Mouse (Mus musculus) embryonic facial prominence, embryonic 11.5 days (tissue): ENCODE data around the gene Cebpb. TPM values are rescaled to one million over a fixed set of nuclear protein-coding genes. Genes with fewer than 3 reads are reported as not detected.

Source experiments
- ATAC-seq: fragments of 200-750 bp; cut with Nextera tagmentation; replicated peaks from 2 replicates; pipeline ENCODE4 v1.8.0; 2017; ENCODE audit warnings: low read depth; ENCODE audit not compliant: insufficient number of reproducible peaks, low FRiP score, low TSS enrichment
- DNase-seq: peaks from one replicate; pipeline ENCODE4 v3.0.0-alpha.2; 2015; ENCODE audit warnings: low spot score
- H3K27ac ChIP-seq: fragments of 300-500 bp; sonication (generic); replicated peaks from 2 replicates; pipeline ENCODE4 v1.5.1; 2014; ENCODE audit warnings: mild to moderate bottlenecking, low read depth, low read length, control low read depth
- H3K27me3 ChIP-seq: fragments of 300-500 bp; sonication (generic); 2 replicates; pipeline ENCODE4 v1.6.1; 2014; ENCODE audit warnings: mild to moderate bottlenecking, low read length, moderate library complexity, mixed read lengths; ENCODE audit not compliant: control insufficient read depth, insufficient read depth
- H3K36me3 ChIP-seq: fragments of 300-500 bp; sonication (generic); replicated peaks from 2 replicates; pipeline ENCODE4 v1.6.1; 2014; ENCODE audit warnings: low read depth, mild to moderate bottlenecking, low read length, moderate library complexity, mixed read lengths; ENCODE audit not compliant: control insufficient read depth, insufficient read depth
- H3K4me1 ChIP-seq: fragments of 300-500 bp; sonication (generic); 2 replicates; pipeline ENCODE4 v1.6.1; 2014; ENCODE audit warnings: low read length, mixed read lengths; ENCODE audit not compliant: control insufficient read depth, insufficient read depth
- H3K4me2 ChIP-seq: fragments of 300-500 bp; sonication (generic); 2 replicates; pipeline ENCODE4 v1.6.1; 2014; ENCODE audit warnings: low read depth, mild to moderate bottlenecking, control low read depth, low read length, moderate library complexity
- H3K4me3 ChIP-seq: fragments of 300-500 bp; sonication (generic); 2 replicates; pipeline ENCODE4 v1.5.1; 2014; ENCODE audit warnings: low read depth, low read length, control low read depth
- H3K9ac ChIP-seq: fragments of 300-500 bp; sonication (generic); replicated peaks from 2 replicates; pipeline ENCODE4 v1.6.1; 2014; ENCODE audit warnings: mild to moderate bottlenecking, control low read depth, low read length
- H3K9me3 ChIP-seq: fragments of 300-500 bp; sonication (generic); replicated peaks from 2 replicates; pipeline ENCODE4 v1.6.1; 2016; ENCODE audit warnings: mild to moderate bottlenecking, low read length, inconsistent platforms, mixed read lengths; ENCODE audit not compliant: control insufficient read depth
- WGBS: fragments of 180-500 bp; shearing (Covaris S2); extraction: QIAGEN DNeasy Blood & Tissue Kit; methylation state at CpG from one replicate; pipeline ENCODE4 v1.1.7; 2014; 5-methylcytosine and 5-hydroxymethylcytosine counted together
- polyA plus RNA-seq: library from polyadenylated mRNA; unstranded; fragments of >200 nt; fragmentation: Nextera tagmentation; extraction: Ambion mirVana; gene quantifications from 2 replicates; pipeline ENCODE4 v1.2.1, GENCODE M21; 2014

Cebpb gene
- polyA plus RNA-seq, 1 experiment from 2014 or later: 4.4 TPM

GRCm38 (mm10) chr2:167696143-167696542 is 7.4 kb downstream of the Cebpb start:
- H3K27ac ChIP-seq: no peak overlapping the region
- H3K27me3 ChIP-seq: no peaks in the 10 kb centered on the region
- no peak overlapping the region for H3K4me2 ChIP-seq
- H3K9ac ChIP-seq: no peak overlapping the region
- WGBS: 77% methylated on average over 7 of the region's 7 CpGs
- no peaks in the 10 kb centered on the region for H3K4me1 ChIP-seq
- DNase-seq: no peak
- no peak overlapping the region for H3K4me3 ChIP-seq
- H3K36me3 ChIP-seq: no peaks in the 10 kb centered on the region
- ATAC-seq: no peak
- no peaks in the 10 kb centered on the region for H3K9me3 ChIP-seq

DNA sequence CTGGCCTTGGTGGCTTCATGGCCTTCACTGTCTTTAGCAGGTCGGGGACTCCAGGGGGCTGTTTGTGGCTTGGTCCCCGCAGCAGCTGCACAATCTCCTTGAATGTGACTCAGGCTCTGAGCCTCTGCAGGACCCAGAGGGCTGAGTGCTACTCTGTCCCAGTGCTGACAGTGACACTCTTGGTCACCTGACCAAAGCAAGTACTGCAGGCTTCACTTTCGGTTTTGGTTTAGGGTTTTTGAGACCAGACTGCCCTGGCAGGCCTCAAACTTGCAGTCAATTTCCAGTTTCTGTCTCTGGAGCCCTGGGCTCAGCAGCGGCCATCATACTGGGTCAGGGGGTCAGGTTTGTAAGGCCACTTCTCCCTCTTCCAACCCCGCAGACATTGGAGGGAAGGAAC is 9.2 kb downstream of the Cebpb start:
- H3K9me3 ChIP-seq: no peaks in the 10 kb centered on the region
- no peak overlapping the region for H3K4me2 ChIP-seq
- no peaks in the 10 kb centered on the region for H3K36me3 ChIP-seq
- WGBS: 62% methylated on average over 5 of the region's 5 CpGs
- H3K4me1 ChIP-seq: no peaks in the 10 kb centered on the region
- no peak for DNase-seq
- no peak overlapping the region for H3K27ac ChIP-seq
- no peak overlapping the region for H3K9ac ChIP-seq
- H3K4me3 ChIP-seq: no peak overlapping the region
- H3K27me3 ChIP-seq: no peaks in the 10 kb centered on the region
- no peak for ATAC-seq

- DNase-seq (no peak), ATAC-seq (no peak)
- H3K9ac ChIP-seq: no peak overlapping the region
- H3K27me3 ChIP-seq: no peaks in the 10 kb centered on the region
- no peaks in the 10 kb centered on the region for H3K4me1 ChIP-seq
- no peaks in the 10 kb centered on the region for H3K36me3 ChIP-seq
- no peak overlapping the region for H3K4me2 ChIP-seq
- no peak overlapping the region for H3K4me3 ChIP-seq
- WGBS: 67% methylated on average over 5 of the region's 5 CpGs
- no peak overlapping the region for H3K27ac ChIP-seq
- no peaks in the 10 kb centered on the region for H3K9me3 ChIP-seq
Measured at GRCm38 (mm10) chr2:167700018-167700417, 11.3 kb downstream of the Cebpb start.

DNA sequence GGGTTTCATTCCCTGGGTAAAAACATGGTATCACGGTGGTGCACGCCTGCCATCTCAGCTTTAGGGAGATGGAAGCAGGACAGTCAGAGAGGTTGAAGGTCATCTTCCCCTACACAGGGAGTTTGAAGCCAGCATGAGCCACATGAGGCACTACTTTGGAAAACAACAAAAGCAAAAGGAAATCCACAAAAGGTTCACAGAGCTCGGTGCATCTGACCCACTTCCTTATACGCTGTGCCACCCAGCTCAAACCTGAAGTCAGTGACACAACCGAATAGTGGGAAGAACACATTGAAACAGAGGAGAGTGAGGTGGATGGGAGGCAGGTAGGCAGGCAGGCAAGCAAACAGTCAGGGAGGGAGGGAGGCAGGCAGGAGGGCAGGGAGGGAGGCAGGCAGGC is 12.8 kb downstream of the Cebpb start:
- Histone ChIP-seq H3K27ac (no peak overlapping the region), H3K36me3 (no peaks in the 10 kb centered on the region), H3K9me3 (no peaks in the 10 kb centered on the region), H3K9ac (no peak overlapping the region), H3K4me2 (no peak overlapping the region), H3K27me3 (no peaks in the 10 kb centered on the region), H3K4me1 (no peaks in the 10 kb centered on the region), H3K4me3 (no peak overlapping the region)
- no peak for ATAC-seq
- no peak for DNase-seq
- WGBS: 76% methylated on average over 5 of the region's 5 CpGs

- Histone ChIP-seq H3K27me3 (no peaks in the 10 kb centered on the region), H3K4me2 (no peak overlapping the region), H3K36me3 (no peaks in the 10 kb centered on the region), H3K27ac (no peak overlapping the region), H3K9ac (no peak overlapping the region), H3K9me3 (no peaks in the 10 kb centered on the region), H3K4me1 (no peaks in the 10 kb centered on the region), H3K4me3 (no peak overlapping the region)
- ATAC-seq (no peak), DNase-seq (no peak)
- WGBS: 69% methylated on average over 6 of the region's 6 CpGs
Measured at GRCm38 (mm10) chr2:167702126-167702525, 13.4 kb downstream of the Cebpb start.

DNA sequence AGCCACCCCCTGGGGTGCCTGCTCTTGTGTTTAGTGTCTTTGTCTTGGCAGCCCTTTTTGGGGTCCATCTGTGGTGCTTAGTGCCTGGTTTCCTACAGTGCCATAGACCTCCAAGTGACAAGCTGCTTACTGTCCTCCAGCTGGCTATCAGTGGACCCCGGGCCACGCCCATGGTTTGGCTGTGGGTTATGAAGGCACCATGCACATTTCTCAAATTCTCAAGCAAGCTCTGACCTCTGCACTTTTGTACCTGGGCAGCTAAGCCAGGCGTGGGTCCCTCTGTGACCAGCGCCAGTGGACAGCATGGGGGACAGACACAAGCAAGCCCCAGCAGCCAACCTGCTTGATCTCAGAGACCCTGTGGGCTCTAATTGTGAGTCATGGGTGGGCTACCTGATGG is 15.7 kb downstream of the Cebpb start:
- Histone ChIP-seq H3K4me2 (no peak overlapping the region), H3K4me3 (no peak overlapping the region), H3K9ac (no peak overlapping the region), H3K4me1 (no peaks in the 10 kb centered on the region), H3K36me3 (no peaks in the 10 kb centered on the region), H3K27me3 (no peaks in the 10 kb centered on the region), H3K9me3 (no peaks in the 10 kb centered on the region), H3K27ac (no peak overlapping the region)
- 77% methylated on average over 4 of the region's 4 CpGs for WGBS
- no peak for ATAC-seq
- no peak for DNase-seq

DNA sequence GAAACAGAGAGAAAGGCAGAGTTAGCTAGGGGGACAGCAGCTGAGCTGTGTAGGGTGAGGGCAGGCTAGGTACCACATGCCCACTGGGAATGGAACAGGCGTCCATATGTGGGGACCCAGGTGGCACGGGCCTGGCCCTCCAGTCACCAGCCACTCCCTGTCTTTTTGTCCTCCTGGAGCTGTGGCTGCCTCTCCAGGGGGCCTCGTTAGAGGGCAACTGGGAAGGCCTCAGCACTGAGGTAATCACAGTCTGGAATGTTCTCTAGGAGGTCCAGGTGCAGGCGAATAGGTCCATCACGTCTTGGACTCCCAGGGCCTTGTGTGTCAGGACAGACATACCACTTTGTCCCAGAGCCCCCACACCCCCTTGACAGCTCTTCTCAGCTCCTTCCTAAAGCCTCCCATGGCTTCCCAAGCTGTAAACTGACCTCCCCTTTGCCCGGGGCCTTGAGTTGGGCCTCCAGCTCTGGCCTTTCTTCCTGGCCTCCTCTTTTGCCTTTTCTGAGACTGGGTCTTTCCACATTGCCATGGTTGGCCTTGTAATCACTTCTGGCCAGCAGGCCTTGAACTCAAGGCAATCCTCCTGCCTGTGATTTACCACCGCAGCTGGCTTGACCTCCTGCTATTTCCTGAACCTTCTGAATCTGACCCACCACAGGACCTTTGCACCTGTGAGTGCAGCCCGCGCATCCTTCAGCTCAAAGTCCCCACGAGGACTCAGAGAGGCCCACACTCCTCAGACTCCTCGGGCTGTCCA is 17.6 kb downstream of the Cebpb start:
- ATAC-seq: no peak
- Histone ChIP-seq H3K27me3 (no peaks in the 10 kb centered on the region), H3K4me2 (no peak overlapping the region), H3K27ac (no peak overlapping the region), H3K4me1 (no peaks in the 10 kb centered on the region), H3K9me3 (no peaks in the 10 kb centered on the region), H3K36me3 (no peaks in the 10 kb centered on the region), H3K9ac (no peak overlapping the region), H3K4me3 (no peak overlapping the region)
- 70% methylated on average over 11 of the region's 11 CpGs for WGBS
- no peak for DNase-seq

DNA sequence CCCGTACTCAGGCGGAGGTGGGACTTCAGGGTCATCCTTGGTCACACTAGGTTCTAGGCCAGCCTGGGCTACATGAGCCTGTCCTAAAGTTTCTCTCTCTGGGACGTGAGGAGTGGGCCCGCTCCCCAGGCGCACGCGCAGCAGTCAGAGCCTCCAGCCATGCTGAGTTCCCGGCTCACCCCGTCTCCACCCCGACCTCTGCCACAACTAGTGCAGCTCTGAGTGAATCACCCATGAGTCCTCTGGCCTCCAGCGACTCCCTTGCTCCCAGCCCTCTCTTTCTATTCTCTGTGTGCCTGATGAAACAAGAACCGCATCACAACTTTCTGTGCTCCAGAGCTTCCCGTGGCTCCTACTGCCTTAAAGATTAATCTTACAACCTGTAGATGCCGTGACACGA is 19.7 kb downstream of the Cebpb start:
- Histone ChIP-seq H3K4me3 (no peak overlapping the region), H3K27ac (no peak overlapping the region), H3K4me1 (no peaks in the 10 kb centered on the region), H3K36me3 (no peaks in the 10 kb centered on the region), H3K9ac (no peak overlapping the region), H3K27me3 (no peaks in the 10 kb centered on the region), H3K9me3 (no peaks in the 10 kb centered on the region), H3K4me2 (no peak overlapping the region)
- DNase-seq (no peak), ATAC-seq (no peak)
- WGBS: 59% methylated on average over 15 of the region's 15 CpGs
